Mouse (Mus musculus) megakaryocyte-erythroid progenitor cell, adult 5-6 weeks (primary cell): ENCODE results near the gene Ndufa10. TPM values are rescaled to one million over a fixed set of nuclear protein-coding genes. Genes with fewer than 3 reads are reported as not detected.
"Not testable (repeated sequence)": the region's sequence is repeated elsewhere in the genome, so short reads cannot be mapped to it uniquely, and the experiment has no call there.

Experiments
- ATAC-seq: replicated peaks from 2 replicates; pipeline ENCODE4 v1.8.0; 2016; ENCODE audit warnings: mild to moderate bottlenecking, inconsistent platforms; ENCODE audit not compliant: severe bottlenecking, poor library complexity, low FRiP score, low TSS enrichment
- total RNA-seq, 2 experiments: library from RNA; stranded (forward) in 1 of 2; stranded (reverse) in 1 of 2; fragments of 200-1000, 215-1000 nt in 1 of 2; fragments of >200 nt in 1 of 2; fragmentation: Nextera tagmentation in 1 of 2; gene quantifications; 2 replicates each; pipeline ENCODE4 v1.2.3; 2014 to 2017

The Ndufa10 gene
- total RNA-seq (2014; fragmentation: Nextera tagmentation) (169 and 187 TPM in 2 replicates), total RNA-seq (2017) (132 and 170 TPM in 2 replicates)

DNA sequence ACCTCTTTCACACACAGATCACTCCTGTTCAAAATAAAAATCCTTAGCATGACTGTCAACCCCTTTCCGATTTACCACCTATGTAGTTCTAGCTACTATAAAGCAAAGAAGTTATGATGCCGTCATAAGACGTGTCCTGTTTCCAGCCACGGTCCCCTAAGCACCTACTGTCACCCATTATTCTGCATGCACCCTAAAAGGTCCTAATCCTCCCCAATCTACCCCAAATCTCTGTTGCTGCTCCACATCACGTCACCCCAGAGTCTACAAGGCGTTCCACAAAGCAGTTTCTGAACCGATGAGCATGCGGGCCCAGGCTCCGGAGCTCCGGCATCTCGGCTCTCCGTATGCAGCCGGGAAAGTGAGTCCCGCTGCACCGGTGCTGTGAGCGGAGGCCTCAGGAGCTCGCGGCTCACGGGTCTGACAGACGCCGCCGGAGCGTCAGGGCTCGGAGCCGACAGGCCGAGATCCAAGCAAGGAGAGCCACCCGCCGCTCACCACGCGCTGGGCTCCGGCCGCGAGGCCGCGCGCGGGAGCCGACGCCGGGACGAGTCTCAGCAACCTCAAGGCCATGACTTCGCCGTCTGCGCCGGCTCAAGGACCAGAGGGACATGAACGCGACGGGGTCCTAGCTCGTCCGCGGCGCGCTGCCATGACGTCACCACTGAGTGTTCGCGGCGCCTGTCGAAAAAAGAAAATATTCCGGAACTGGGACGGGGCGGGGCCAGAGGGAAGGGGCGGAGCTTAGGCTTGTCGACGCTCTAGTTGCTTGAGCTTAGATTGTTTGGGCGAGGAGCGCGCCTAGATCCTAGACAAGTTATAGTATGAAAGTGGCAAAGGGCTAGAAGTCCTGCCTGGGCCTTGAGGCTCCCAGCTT, at the start of gene Ndufa10:
TSS of gene Ndufa10 (minus strand) at position 696 of the 877 bp plus-strand sequence.
- peak; percentile 88 for ATAC-seq

DNA sequence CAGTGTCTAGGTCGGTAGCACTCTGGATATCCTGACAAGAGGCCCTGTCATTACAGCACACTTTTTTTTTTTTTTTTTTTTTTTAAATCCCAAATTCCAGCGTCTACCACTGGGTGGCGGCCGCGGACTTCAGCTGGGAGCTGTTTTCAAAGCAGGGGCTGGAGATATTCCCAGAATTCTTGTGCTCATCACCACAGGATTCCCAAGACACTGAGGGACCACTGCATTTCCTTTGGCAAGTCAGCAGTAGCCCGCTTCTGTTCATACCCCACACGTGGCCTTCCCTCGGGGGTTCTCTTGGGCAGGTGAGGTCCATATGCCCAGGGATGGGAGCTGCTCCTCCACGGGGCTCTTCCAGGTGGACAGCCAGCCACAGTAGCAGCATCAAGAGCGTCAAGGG, 47.7 kb upstream of the Ndufa10 start:
- ATAC-seq = no peak

DNA sequence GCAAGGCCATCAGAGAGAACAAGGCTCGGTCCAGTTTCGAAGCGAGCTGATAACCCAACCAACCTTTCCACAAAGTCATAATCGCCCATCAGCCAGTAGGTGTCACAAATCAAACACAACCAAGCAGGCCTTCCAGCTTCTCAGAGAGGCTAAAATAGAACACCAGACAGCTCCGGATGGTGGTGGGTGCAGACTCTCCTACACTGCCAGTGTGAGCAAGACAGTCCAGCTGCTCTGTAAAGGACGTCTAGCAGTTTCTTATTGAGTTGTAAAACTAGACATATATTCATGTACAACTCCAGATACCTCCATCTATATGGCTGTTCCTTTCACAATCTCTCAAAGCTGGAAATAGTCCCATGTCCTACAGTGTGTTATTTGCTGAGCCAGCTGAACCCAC, 45.4 kb upstream of the Ndufa10 start:
- ATAC-seq = no peak

DNA sequence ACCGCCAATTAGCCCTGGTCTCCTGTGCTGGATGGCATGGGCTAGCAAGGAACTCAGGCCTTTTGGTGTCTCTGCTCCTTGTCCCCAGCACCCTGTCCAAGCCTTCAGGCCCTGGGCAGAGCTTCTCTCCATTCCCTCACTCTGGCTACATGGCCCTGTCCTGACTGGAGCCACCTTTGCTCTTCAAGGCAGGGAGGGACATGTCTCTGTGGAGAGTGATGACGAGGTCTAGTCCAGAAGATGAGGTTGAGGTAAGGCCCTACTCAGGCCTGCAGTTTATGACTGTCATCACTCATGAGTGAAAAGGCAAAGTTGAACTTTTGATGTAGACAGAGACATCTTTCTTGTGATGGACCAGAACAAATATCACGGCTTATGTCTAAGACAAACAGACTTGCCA, 44.9 kb upstream of the Ndufa10 start, which contains the start of gene Olfr1414:
TSS of gene Olfr1414 (minus strand) at position 101 of the 400 bp plus-strand sequence.
- ATAC-seq = no peak

DNA sequence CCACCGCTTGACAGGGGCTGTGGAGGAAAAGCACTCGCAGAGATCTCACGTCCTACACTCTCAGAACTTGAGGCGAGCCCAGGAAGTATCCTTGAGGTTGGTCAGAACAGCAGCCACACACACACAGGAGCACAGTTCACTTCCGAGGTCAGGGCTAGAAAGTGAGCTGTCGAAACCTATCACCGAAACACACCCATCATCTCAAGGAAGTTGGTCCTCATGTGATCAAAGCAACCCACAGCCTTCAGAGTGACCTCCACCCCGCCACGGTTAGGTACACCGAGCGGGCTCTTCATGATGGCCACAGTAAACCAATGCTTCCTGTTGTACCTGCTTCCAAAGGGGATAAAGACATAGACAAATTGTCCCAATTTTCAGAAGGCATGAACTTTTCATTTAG, 41.7 kb upstream of the Ndufa10 start:
- ATAC-seq = no peak

DNA sequence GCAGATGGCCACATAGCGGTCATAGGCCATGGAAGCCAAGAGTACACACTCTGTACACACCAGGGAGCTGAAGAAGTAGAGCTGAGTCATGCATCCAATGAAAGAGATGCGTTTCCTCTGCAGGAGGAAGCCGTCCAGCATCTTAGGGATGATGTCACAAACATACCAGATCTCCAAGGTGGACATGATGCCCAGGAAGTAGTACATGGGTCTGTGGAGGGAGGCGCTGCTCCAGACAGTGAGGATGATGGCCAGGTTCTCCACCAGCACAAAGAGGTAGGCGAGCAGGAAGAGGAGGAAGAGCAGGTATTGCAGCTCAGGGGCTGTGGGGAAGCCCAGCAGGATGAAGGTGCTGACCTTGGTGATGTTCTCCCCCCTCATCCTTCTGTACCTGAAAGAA, 38.0 kb upstream of the Ndufa10 start:
- ATAC-seq = not testable (repeated sequence)

DNA sequence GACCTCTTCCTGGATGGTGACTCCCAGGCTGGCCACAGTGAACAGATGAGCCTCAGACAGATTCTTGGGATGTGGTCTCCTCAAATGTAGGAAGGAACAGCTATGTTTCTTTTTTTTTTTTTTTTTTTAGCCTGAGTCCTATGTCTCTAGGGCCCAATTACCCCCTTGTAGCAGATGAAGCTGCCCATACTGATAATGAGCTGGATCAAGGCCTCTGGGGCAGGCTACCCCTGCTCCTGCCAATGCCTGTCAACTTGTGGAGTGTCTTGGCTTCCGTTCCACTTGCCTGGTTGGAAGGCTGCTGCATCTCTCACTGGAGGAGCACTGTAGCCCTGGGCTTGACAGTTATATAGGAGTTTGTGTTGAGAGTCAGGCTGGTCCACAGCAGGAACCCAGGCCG, 22.3 kb upstream of the Ndufa10 start, which contains the start of gene Olfr1415:
TSS of gene Olfr1415 (minus strand) at position 101 of the 400 bp plus-strand sequence.
- ATAC-seq = no peak

DNA sequence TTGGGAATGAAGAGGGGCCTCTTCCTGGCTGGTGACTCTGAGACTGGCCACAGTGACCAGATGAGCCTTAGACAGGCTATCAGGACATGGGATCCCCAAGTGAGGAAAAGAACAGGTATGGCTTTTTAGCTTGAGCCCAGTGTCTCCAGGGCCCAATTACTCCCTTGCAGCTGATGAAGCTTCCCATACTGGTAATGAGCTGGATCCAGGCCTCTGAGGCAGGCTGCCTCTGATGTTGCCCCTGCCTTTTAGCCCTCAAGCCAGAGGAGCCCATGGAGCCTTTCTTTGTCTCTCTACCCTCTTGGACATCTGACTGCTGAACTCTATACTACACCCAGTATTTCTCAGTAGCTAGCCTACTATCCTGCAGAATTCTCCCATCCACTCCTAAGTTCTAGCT, 11.4 kb upstream of the Ndufa10 start, which contains the start of gene Olfr1416:
TSS of gene Olfr1416 (minus strand) at position 101 of the 400 bp plus-strand sequence.
- ATAC-seq = no peak

DNA sequence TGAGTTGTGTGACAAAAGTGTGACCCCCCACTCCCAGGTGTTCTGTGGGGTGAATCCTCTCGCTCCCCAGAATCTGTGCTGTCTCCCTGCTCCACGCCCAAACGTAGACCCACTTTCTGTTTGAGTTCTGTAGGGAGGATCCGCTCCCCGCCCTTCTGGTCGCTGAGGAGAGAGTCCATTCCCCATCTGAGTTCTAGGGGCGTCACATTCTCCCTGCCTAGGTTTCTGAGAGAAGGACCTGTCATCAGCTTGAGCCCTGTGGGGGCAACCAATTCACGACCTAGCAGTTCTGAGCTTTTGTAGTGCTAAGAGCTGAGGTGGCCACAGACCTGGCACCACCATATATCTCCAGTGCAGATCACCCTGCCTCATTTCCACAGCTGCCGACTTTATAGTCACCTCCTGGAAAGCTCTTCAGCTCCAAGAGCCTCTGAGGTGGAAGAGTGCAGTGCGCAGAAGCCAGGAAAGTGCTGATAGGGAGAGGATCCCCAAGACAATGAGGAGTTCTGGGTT, 462 bp upstream of the Ndufa10 start:
- peak; percentile 75 for ATAC-seq

DNA sequence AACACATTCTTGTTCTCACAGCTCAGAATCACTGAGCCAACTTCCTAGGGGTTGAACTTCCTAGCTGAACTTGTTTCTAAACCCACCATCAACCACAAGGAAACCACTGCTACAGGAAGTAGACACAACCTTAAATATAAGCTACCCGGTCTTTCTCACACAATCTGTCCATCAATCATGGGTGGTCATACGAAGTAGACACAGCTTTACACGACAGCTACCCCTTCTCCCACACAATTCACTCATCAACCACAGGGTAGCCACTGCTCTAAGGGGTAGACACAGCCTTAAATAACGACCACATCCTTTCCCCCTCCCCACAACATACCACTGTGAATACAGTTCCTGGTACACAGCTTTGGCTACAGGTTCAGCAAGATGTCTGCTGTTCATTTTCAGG, 4.8 kb downstream of the Ndufa10 start:
- no peak for ATAC-seq

DNA sequence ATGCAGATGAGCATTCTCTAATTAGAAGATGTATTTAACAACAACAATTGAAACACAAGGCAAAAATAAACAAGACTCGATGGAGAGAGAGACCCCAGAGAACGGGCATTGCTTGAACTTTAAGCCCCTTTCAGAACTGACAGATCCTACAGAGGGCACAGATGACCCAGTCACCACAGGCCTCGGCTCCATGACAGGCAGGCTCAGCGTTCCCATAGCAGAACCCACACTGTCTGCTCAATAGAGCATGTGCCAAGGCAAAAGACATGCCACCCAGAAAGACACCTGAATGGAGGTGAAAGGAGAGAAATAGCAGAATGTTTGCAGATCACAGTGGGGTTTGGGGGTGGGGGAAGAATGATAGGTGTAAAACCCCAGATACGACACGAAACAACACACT, 15.2 kb downstream of the Ndufa10 start:
- no peak for ATAC-seq

DNA sequence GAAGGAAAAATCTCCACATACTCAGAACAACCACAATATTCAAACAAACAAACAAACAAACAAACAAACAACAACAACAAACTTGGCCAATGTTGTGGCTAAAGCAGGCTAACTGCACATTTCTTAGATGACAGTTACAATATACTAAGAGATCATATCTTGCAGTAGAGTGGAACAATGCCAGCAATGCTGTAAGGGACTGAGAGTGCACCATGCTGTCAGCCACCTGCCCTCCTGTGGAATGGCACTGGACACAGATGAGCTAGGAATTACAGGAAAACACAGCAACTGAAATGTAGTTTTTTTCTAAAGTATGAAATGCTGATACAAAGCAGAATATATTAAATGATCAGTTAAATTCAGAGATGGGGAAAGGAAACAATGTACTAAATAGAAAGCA, 15.9 kb downstream of the Ndufa10 start:
- ATAC-seq = no peak

DNA sequence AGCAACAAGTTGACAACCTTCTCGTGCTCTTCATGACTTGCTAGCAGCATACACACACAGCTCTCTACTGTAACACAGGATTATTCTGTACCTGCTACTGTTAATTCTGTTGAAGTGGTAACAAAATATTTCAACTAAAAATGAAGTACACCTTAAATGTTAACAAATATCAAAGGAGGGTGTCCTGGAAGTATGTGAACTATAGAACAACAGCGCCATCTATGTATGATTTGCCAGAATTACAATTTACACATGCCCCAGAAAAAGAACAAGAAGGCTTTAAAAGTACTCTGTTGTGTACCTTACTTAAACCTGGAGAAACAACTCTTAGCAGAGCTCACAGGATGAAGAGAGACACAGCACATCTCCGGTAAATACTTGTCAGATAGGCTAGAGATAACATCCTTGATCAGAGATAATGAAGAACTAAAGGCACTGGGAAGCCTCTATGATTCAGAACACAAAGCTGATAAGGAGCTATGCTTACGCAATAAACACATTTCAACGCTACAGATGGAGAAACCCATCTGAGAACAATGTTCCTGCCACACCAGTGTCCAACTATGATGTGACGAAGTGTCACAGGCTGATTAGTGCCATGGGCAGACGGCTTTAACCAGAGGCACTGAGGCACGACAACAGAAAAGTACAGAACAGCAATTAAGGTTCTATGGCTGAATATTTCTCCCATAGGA, 19.8 kb downstream of the Ndufa10 start:
- 0 out of 2 replicates have a peak, but pooled peaks have one; percentile 41 for ATAC-seq

DNA sequence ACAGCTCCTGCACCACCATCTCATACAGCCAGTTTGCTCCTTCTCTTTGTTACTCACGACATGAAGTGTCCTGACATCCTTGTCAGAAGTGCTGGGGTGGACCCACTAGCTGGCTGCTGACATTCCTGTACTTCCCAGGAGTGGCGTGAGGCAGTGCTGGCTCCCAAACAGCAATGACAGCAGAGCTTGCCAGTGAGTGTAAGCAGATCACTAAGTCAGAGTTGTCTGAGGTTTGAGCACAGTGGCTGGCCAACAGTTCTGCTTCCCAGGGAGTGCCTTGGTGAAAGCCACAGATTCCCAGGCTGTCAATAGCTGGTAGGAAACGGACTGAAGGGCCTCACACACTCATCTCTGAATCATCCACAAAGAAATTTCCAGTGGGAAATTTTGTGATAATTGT, 25.4 kb downstream of the Ndufa10 start:
- ATAC-seq = no peak

DNA sequence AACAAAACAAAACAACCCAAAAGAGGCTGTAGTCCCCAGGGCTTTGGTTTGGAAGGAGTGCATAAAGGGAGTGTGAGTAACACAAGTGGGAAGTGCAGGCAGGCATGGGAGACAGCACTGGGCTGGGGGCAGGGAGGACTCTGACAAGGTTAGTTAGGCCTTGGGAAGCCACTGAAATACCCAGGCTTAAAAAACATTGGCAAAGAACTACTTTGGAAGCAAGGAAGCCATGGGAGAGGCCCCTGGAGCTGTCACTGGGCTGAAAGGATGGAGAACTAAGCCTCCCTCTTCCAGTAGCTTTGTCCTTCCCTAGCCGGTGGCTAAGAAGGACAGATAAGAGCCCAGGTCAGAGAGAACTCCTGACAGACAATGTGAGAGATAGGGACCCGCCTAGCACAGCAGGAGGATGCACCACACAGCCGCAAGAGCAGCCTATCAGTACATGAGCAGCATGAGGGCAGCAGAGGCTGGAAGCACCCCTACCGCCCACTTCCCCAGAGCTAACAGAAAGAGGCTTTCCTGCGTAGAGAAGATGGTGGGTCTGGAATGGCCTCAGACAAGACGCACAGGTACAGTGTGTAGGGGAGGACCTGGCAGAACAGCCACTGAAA, 32.1 kb downstream of the Ndufa10 start:
- ATAC-seq = peak; percentile 95

DNA sequence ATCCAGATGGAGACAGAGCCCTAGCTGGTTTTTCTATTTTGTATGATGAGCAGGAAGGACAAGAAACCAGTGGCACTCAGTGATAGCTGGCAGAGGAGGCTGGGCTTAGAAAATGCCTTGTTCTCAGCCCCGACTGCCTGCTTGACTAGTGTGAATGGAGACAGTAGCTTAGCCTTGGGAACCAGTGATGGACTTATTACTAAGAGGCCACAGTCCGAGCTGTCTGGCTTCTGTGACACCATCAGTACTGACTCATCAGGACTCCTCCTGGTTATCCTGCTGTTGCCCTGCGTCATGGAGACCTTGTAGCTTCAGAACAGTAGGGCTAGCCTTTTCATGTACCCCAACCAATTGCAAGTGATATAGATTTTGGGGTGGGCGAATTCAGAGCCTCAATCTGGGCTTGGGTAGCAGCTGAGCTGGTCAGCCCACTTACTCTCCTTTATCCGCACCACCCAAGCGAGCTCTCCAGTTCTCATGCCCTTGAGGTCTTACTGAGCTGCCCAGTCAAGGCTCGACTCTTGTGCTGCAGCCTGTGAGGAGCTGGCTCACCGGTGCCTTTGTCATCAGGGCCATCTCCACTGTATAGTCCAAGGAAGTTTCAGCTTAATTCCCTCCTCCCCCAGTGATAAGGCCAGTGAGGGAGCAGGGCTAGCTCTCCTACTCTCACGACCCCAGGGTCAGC, 33.5 kb downstream of the Ndufa10 start:
- ATAC-seq = no peak

DNA sequence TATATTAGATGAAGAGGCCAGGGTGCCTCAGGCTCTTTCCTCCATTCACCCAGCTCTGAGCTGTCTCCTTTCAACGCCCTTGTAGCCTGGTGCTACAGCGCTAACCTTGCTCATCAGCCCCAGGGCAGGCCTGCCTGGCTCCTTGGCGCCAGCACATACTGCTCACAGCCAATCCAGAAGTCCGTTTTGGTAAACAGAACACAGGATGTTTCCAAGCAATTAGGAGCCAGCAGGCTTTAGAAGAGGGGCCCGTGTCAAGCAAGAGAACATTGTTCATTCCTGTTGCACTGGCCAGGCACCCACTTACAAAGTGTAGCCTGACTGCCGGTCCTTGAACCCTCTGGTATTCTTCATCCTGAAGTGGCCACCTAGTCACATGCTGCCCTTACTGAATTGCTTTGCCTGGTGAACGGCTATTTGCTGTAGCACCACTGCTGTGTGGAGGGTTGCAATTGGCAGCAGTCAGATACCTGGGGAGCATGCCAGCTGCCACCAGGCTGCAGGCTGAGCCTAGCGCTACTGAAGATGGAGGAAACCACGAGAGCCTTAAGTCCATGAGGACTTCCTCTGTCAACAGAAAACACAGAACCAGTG, 35.9 kb downstream of the Ndufa10 start:
- no peak for ATAC-seq

DNA sequence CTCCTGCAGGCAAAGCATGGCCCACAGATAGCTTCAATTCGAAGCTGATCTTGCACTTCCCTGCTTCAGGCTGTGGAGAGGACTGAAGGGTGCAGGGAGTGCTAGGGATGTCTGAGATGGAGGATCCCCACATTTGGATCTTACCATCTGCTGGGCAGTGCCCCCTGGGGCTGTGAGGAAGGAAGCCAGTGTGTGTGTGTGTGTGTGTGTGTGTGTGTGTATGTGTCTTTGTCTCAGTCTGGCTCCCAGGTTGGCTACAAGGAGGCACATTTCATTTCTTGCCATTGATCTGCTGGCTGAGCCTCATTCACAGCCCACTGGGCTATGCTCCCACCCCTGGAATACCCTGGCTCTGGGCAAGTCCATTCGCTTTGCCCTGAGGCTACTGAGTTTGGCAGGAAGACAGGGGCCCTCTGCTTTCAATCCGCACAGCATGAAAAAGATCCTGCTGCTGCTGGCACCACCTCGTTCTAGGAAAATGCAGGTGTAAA, 36.8 kb downstream of the Ndufa10 start:
- ATAC-seq = no peak

DNA sequence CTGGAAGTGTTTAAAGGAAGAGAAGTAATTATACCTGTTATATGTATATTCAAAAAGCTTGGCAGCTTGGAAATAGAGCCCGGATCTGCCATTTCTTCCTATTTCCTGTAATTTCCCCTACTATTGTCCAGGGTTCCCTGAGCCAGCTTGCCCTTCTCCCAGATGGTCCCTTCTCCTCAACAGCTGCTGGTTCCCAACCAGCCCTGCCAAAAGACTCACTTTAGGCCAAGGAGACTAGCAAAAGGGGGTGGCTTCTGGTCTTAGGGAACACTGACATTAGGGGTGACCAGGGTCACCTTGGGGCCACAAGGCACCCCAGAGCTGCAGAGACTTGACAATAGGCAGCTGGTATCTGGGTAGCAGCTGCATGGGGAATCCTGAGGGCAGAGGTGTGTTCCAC, 38.7 kb downstream of the Ndufa10 start:
- ATAC-seq = no peak
